In genomic region chr2:72546476-72546875, GRCm38 (mm10) we compare ENCODE assay signal across 15 mouse cellular contexts.
DNase-seq lines count a peak whose midpoint lies in the region; ATAC-seq and TF ChIP-seq lines count a peak whose summit lies in the region.
"Had no signal": no experiment of that assay in that cellular context is flagged by ENCODE, and none has a peak within 500 bp of the region (broad histone marks: within the 10 kb centered on the region; RNA-seq: fewer than 3 reads in every experiment).

No protein-coding gene starts in this region.

- no peaks in the 10 kb centered on the region for H3K36me3 ChIP-seq in heart, adult 2 months (ENCODE audit: control insufficient read depth, insufficient read depth, low read length)
- no peaks in the 10 kb centered on the region for H3K36me3 ChIP-seq in kidney, embryonic 14.5 days (ENCODE audit: control insufficient read depth, insufficient read depth, low read length)
- H3K36me3 ChIP-seq in lung, postnatal 0 days (ENCODE audit: insufficient read depth, low read length), result no peaks in the 10 kb centered on the region
- no peaks in the 10 kb centered on the region for H3K36me3 ChIP-seq in forebrain, embryonic 13.5 days (ENCODE audit: poor library complexity, severe bottlenecking)
- H3K36me3 ChIP-seq: embryonic facial prominence, embryonic 12.5 days had no signal

- H3K4me1 ChIP-seq in heart, adult 2 months (ENCODE audit: control insufficient read depth, insufficient read depth, low read length), result no peaks in the 10 kb centered on the region
- H3K4me1 ChIP-seq in kidney, embryonic 14.5 days (ENCODE audit: control insufficient read depth, insufficient read depth, low read length), result peaks cover 4% of the 10 kb centered on the region; the same call in 1 of the 2 replicates
- H3K4me1 ChIP-seq in lung, postnatal 0 days (ENCODE audit: insufficient read depth, low read depth, low read length), result peaks cover 3% of the 10 kb centered on the region; the same call in 1 of the 2 replicates
- H3K4me1 ChIP-seq in forebrain, embryonic 13.5 days, result no peaks in the 10 kb centered on the region
- H3K4me1 ChIP-seq: embryonic facial prominence, embryonic 12.5 days had no signal

- no peaks in the 10 kb centered on the region for H3K9me3 ChIP-seq in kidney, embryonic 14.5 days (ENCODE audit: control insufficient read depth, low read length)
- H3K9me3 ChIP-seq in lung, postnatal 0 days (ENCODE audit: low read length), result no peaks in the 10 kb centered on the region
- H3K9me3 ChIP-seq in forebrain, embryonic 13.5 days (replicated peaks), result no peaks in the 10 kb centered on the region
- H3K9me3 ChIP-seq: embryonic facial prominence, embryonic 12.5 days had no signal

- peak; percentile 85 for DNase-seq in heart, adult 11 months
- no peak for DNase-seq in heart, adult 2 months
- DNase-seq in kidney, adult 9 months, result peak; percentile 20
- no peak for DNase-seq in kidney, adult 11 months
- peak; percentile 29 for DNase-seq in lung, postnatal 0 days (ENCODE audit: low spot score)
- no peak for DNase-seq in yolk sac, embryonic 10.5 days (ENCODE audit: low spot score)
- DNase-seq: adrenal gland, postnatal 10 days; cerebellum, adult 18-20 months; gastrocnemius, adult 2 months; liver; liver, postnatal 0 days had no signal

- TF ChIP-seq POLR2A in heart, adult 2 months (IDR thresholded peaks at IDR 0.05; ENCODE audit: insufficient read depth, low read depth, low read length), result no peak

- intact Hi-C loops in heart, adult 2 months (cut with DNase I), result no loop called here

- H3K9ac ChIP-seq in heart, adult 2 months (ENCODE audit: low read depth, low read length), result no peak overlapping the region
- H3K9ac ChIP-seq in kidney, embryonic 14.5 days (ENCODE audit: low read depth, low read length), result no peak overlapping the region
- no peak overlapping the region for H3K9ac ChIP-seq in lung, postnatal 0 days (replicated peaks; ENCODE audit: low read depth)
- H3K9ac ChIP-seq in forebrain, embryonic 13.5 days, result no peak overlapping the region
- H3K9ac ChIP-seq: embryonic facial prominence, embryonic 12.5 days; liver, postnatal 0 days had no signal

- no peak for TF ChIP-seq EP300 in heart, adult 2 months (IDR thresholded peaks at IDR 0.05; ENCODE audit: insufficient read depth, low read depth, low read length)
- TF ChIP-seq EP300 in lung, postnatal 0 days (IDR thresholded peaks at IDR 0.05), result 0 out of 2 replicates have a peak, but pooled peaks have one; percentile 29

- 44% methylated on average over 5 of the region's 5 CpGs for WGBS in heart, adult 2 months
- 79% methylated on average over 5 of the region's 5 CpGs for WGBS in kidney, embryonic 14.5 days
- 28% methylated on average over 5 of the region's 5 CpGs for WGBS in lung, postnatal 0 days
- 91% methylated on average over 5 of the region's 5 CpGs for WGBS in forebrain, embryonic 13.5 days

- no peak for TF ChIP-seq CTCF in heart, adult 2 months (IDR thresholded peaks at IDR 0.05)
- TF ChIP-seq CTCF in lung, postnatal 0 days (IDR thresholded peaks at IDR 0.05), result no peak

- H3K27ac ChIP-seq in heart, adult 2 months, result no peak overlapping the region
- H3K27ac ChIP-seq in kidney, embryonic 14.5 days (ENCODE audit: low read depth, low read length), result peak overlapping the region; percentile 43; the same call in 1 of the 2 replicates
- H3K27ac ChIP-seq in lung, postnatal 0 days (ENCODE audit: low read length), result no peak overlapping the region
- no peak overlapping the region for H3K27ac ChIP-seq in forebrain, embryonic 13.5 days
- H3K27ac ChIP-seq: embryonic facial prominence, embryonic 12.5 days; gastrocnemius, adult 2 months had no signal

- no peaks in the 10 kb centered on the region for H3K79me2 ChIP-seq in heart, adult 2 months (replicated peaks; ENCODE audit: control insufficient read depth, insufficient read depth, low read length)

- no peak for ATAC-seq in kidney, embryonic 14.5 days (ENCODE audit: low FRiP score, low TSS enrichment)
- ATAC-seq in lung, postnatal 0 days, result peak; percentile 21; the same call in 1 of the 2 replicates
- no peak for ATAC-seq in forebrain, embryonic 13.5 days
- ATAC-seq: hindbrain, embryonic 16.5 days; liver, postnatal 0 days had no signal

- no peak overlapping the region for H3K4me3 ChIP-seq in heart, adult 2 months
- no peak overlapping the region for H3K4me3 ChIP-seq in kidney, embryonic 14.5 days (ENCODE audit: low read length)
- H3K4me3 ChIP-seq in lung, postnatal 0 days (ENCODE audit: low read depth, low read length), result no peak overlapping the region
- no peak overlapping the region for H3K4me3 ChIP-seq in forebrain, embryonic 13.5 days
- H3K4me3 ChIP-seq: embryonic facial prominence, embryonic 12.5 days; gastrocnemius, adult 2 months had no signal

- no peaks in the 10 kb centered on the region for H3K27me3 ChIP-seq in heart, adult 2 months (ENCODE audit: control insufficient read depth, insufficient read depth, low read length)
- H3K27me3 ChIP-seq in kidney, embryonic 14.5 days (ENCODE audit: control insufficient read depth, insufficient read depth, low read length), result no peaks in the 10 kb centered on the region
- H3K27me3 ChIP-seq in lung, postnatal 0 days (replicated peaks; ENCODE audit: insufficient read depth, low read length), result no peaks in the 10 kb centered on the region
- no peaks in the 10 kb centered on the region for H3K27me3 ChIP-seq in forebrain, embryonic 13.5 days
- H3K27me3 ChIP-seq: embryonic facial prominence, embryonic 12.5 days had no signal

- H3K4me2 ChIP-seq in kidney, embryonic 14.5 days (replicated peaks; ENCODE audit: low read depth, low read length), result no peak overlapping the region
- H3K4me2 ChIP-seq in lung, postnatal 0 days (replicated peaks; ENCODE audit: low read depth, low read length), result no peak overlapping the region
- H3K4me2 ChIP-seq in forebrain, embryonic 13.5 days, result no peak overlapping the region
- H3K4me2 ChIP-seq: embryonic facial prominence, embryonic 12.5 days had no signal

Comparison
In these comparisons a context has a peak if more than half of its experiments do, and no peak if none do; other contexts are left out.
1. DNase-seq: peak in heart, adult 11 months (single experiment), kidney, adult 9 months (single experiment) and lung, postnatal 0 days (single experiment); none in heart, adult 2 months (0 of 2), kidney, adult 11 months (single experiment) and yolk sac, embryonic 10.5 days (single experiment).